Mouse (Mus musculus): ENCODE results near the gene Runx3. TPM values are rescaled to one million over a fixed set of nuclear protein-coding genes. Genes with fewer than 3 reads are reported as not detected.

Gene Runx3
- polyA plus RNA-seq, 1 experiment, result 20.8 TPM

- TF ChIP-seq CTCF (IDR thresholded peaks at IDR 0.05; ENCODE audit: control insufficient read depth, insufficient read depth, low read length) (no peak), POLR2A (IDR thresholded peaks at IDR 0.05; ENCODE audit: borderline replicate concordance, control insufficient read depth, low read depth, low read length) (no peak)
- no peak overlapping the region for H3K27ac ChIP-seq (ENCODE audit: control insufficient read depth, insufficient read depth, low read depth, low read length, poor library complexity)
- no peaks in the 10 kb centered on the region; the same call in 1 of the 2 replicates for H3K4me1 ChIP-seq (ENCODE audit: control insufficient read depth, insufficient read depth, low read length)
- WGBS, result 78% methylated on average over 6 of the region's 6 CpGs
- no peak overlapping the region for H3K4me3 ChIP-seq (replicated peaks; ENCODE audit: control insufficient read depth, low read depth, low read length)
Measured at GRCm38 (mm10) chr4:135130156-135130555, 9.7 kb downstream of the Runx3 start.

DNA sequence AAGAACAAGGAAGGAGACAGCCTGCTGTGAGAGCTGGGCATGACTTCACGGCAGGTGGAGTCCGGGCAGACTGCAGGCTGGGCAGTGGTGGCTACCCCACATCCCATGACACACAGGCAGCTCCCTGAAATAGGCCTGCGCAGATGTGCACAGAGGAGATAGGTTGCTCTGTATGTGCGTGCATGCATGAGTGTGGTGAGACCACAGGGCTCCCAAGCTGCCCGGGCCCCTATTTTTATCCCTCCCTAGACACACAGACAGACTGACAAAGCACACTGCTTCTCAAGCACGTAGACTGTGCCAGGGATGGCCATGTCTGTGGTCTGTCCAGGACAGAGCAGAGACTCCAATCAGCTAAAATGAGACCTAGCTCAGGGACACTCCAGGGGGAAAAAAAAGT is 10.7 kb downstream of the Runx3 start:
- no peak overlapping the region for H3K27ac ChIP-seq (ENCODE audit: control insufficient read depth, insufficient read depth, low read depth, low read length, poor library complexity)

DNA sequence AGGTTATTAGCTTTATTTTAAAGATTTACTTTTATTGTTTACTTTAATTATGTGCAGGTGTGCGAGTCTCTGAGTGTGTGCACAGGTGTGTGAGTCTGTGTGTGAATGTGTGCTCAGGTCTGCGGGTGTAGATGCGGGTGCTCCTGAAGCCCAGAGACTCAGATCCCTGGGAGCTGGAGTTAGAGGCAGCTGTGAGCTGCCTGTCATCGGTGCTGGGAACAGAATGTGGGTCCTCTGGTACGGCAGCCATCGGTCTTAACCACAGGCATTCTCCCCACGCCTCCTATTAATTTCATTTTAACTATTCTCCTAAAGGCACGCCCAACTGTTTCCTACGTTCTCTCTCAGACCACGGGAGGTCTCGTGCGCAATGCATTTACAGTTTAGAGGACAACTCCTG is 12.3 kb downstream of the Runx3 start:
- TF ChIP-seq CTCF (IDR thresholded peaks at IDR 0.05; ENCODE audit: control insufficient read depth, insufficient read depth, low read length) (no peak), POLR2A (IDR thresholded peaks at IDR 0.05; ENCODE audit: borderline replicate concordance, control insufficient read depth, low read depth, low read length) (no peak)
- Histone ChIP-seq H3K27ac (ENCODE audit: control insufficient read depth, insufficient read depth, low read depth, low read length, poor library complexity) (no peak overlapping the region), H3K4me1 (ENCODE audit: control insufficient read depth, insufficient read depth, low read length) (no peaks in the 10 kb centered on the region; the same call in 1 of the 2 replicates), H3K4me3 (replicated peaks; ENCODE audit: control insufficient read depth, low read depth, low read length) (no peak overlapping the region)
- 92% methylated on average over 12 of the region's 12 CpGs for WGBS

More for the DNA sequence above, 10.7 kb downstream of the Runx3 start:
- TF ChIP-seq POLR2A (IDR thresholded peaks at IDR 0.05; ENCODE audit: borderline replicate concordance, control insufficient read depth, low read depth, low read length) (no peak), CTCF (IDR thresholded peaks at IDR 0.05; ENCODE audit: control insufficient read depth, insufficient read depth, low read length) (no peak)
- Histone ChIP-seq H3K4me3 (replicated peaks; ENCODE audit: control insufficient read depth, low read depth, low read length) (no peak overlapping the region), H3K4me1 (ENCODE audit: control insufficient read depth, insufficient read depth, low read length) (no peaks in the 10 kb centered on the region; the same call in 1 of the 2 replicates)
- WGBS, result 59% methylated on average over 6 of the region's 6 CpGs

- TF ChIP-seq CTCF (IDR thresholded peaks at IDR 0.05; ENCODE audit: control insufficient read depth, insufficient read depth, low read length) (no peak), POLR2A (IDR thresholded peaks at IDR 0.05; ENCODE audit: borderline replicate concordance, control insufficient read depth, low read depth, low read length) (no peak)
- no peaks in the 10 kb centered on the region; the same call in 1 of the 2 replicates for H3K4me1 ChIP-seq (ENCODE audit: control insufficient read depth, insufficient read depth, low read length)
- H3K4me3 ChIP-seq (replicated peaks; ENCODE audit: control insufficient read depth, low read depth, low read length), result no peak overlapping the region
- whole genome bisulfite sequencing, result 67% methylated on average over 4 of the region's 4 CpGs
- H3K27ac ChIP-seq (ENCODE audit: control insufficient read depth, insufficient read depth, low read depth, low read length, poor library complexity), result no peak overlapping the region
Measured at GRCm38 (mm10) chr4:135133711-135134110, 13.3 kb downstream of the Runx3 start.

DNA sequence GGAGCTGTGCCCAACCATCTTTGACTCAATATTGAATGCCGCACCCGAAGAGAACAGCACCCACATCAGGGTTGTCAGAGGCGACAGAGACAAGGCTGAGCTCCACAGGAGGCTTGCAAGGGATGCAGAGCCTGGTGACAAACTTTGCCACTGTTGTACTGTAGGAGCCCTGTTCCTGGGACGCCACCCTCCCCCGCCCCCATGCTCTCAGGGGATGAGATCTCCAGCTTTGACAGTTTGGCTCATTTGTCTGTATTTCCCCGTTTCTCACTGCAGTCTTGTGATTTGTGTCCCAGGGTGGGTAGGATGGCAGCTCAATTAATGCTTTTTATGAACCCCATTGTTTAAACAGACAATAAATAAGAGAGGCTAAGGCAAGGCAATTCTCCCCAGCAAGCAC is 14.9 kb downstream of the Runx3 start:
- 74% methylated on average over 6 of the region's 6 CpGs for WGBS
- Histone ChIP-seq H3K27ac (ENCODE audit: control insufficient read depth, insufficient read depth, low read depth, low read length, poor library complexity) (no peak overlapping the region), H3K4me1 (ENCODE audit: control insufficient read depth, insufficient read depth, low read length) (no peaks in the 10 kb centered on the region), H3K4me3 (replicated peaks; ENCODE audit: control insufficient read depth, low read depth, low read length) (no peak overlapping the region)
- no peak for TF ChIP-seq POLR2A (IDR thresholded peaks at IDR 0.05; ENCODE audit: borderline replicate concordance, control insufficient read depth, low read depth, low read length)
- TF ChIP-seq CTCF (IDR thresholded peaks at IDR 0.05; ENCODE audit: control insufficient read depth, insufficient read depth, low read length), result no peak

- H3K27ac ChIP-seq (ENCODE audit: control insufficient read depth, insufficient read depth, low read depth, low read length, poor library complexity), result no peak overlapping the region; the same call in 1 of the 2 replicates
- H3K4me3 ChIP-seq (replicated peaks; ENCODE audit: control insufficient read depth, low read depth, low read length), result no peak overlapping the region
- no peak for TF ChIP-seq POLR2A (IDR thresholded peaks at IDR 0.05; ENCODE audit: borderline replicate concordance, control insufficient read depth, low read depth, low read length)
- TF ChIP-seq CTCF (IDR thresholded peaks at IDR 0.05; ENCODE audit: control insufficient read depth, insufficient read depth, low read length), result no peak
- WGBS, result 71% methylated on average over 8 of the region's 8 CpGs
- no peaks in the 10 kb centered on the region for H3K4me1 ChIP-seq (ENCODE audit: control insufficient read depth, insufficient read depth, low read length)
Measured at GRCm38 (mm10) chr4:135136202-135136601, 15.8 kb downstream of the Runx3 start.

DNA sequence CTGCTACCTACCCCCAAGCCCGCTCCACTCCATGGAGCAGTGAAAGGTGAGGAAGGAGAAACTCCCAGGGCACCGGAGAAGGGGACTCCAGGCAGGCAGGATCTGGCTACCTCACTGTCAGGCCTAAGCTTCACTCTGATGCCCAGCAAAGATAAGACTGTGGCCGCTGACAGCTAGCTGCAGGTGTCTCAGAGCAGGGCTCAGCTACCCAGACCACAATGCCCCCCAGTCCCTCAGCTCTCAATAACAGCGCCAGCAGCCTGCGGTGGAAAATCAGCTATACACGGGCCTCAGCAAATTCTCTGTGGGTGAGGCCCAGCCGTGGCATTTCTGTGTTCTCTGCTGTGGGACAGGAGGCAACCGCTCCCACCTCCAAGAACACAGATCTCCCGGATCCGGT is 16.2 kb downstream of the Runx3 start:
- no peak for TF ChIP-seq CTCF (IDR thresholded peaks at IDR 0.05; ENCODE audit: control insufficient read depth, insufficient read depth, low read length)
- no peak for TF ChIP-seq POLR2A (IDR thresholded peaks at IDR 0.05; ENCODE audit: borderline replicate concordance, control insufficient read depth, low read depth, low read length)
- H3K27ac ChIP-seq (ENCODE audit: control insufficient read depth, insufficient read depth, low read depth, low read length, poor library complexity), result no peak overlapping the region; the same call in 1 of the 2 replicates
- H3K4me1 ChIP-seq (ENCODE audit: control insufficient read depth, insufficient read depth, low read length), result no peaks in the 10 kb centered on the region
- WGBS, result 53% methylated on average over 10 of the region's 10 CpGs
- no peak overlapping the region for H3K4me3 ChIP-seq (replicated peaks; ENCODE audit: control insufficient read depth, low read depth, low read length)

DNA sequence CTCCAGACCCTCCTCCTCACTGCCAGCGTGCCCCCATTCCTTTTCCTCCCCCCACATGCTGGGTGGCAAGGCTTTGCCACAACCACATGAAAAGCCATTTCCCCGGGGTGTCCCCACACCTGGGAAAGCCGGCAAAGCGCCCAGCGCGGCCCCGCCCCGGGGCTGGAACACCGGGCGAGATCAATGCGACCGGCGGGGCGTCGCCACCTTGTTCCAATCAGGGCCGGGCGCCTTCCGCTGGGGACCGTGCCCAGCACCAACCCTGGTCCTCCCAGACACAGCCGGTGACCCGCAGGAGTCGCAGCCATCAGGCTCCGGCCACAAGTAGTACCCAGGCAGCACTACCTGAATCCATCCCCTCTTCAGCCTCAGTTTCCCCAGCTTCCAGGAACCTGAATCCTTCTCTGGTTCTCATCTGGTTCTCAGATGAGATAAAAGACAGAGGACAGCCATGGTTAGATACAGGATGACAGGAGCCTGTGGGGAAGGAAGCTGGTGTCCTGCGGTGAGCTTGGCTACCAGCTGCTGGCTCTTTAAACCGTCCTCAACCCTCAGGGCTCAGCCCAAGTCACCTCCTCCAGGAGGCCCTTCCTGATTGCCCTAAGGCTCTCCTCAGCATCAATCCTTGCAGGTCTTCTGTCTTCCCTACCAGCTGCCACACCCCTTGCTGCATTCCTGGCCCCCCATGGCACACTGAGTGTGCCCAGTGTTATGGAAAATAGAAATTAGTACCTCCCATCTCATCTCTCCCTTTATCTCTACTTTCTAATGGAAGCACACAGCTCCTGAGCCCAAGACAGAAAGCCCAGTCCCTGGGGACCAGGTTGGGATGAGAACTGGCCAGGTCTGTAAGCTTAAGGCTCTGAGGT is 20.4 kb downstream of the Runx3 start:
- 3% methylated on average over 25 of the region's 25 CpGs for WGBS
- TF ChIP-seq CTCF (IDR thresholded peaks at IDR 0.05; ENCODE audit: control insufficient read depth, insufficient read depth, low read length) (no peak), POLR2A (IDR thresholded peaks at IDR 0.05; ENCODE audit: borderline replicate concordance, control insufficient read depth, low read depth, low read length) (no peak)
- Histone ChIP-seq H3K4me1 (ENCODE audit: control insufficient read depth, insufficient read depth, low read length) (no peaks in the 10 kb centered on the region), H3K4me3 (replicated peaks; ENCODE audit: control insufficient read depth, low read depth, low read length) (no peak overlapping the region), H3K27ac (ENCODE audit: control insufficient read depth, insufficient read depth, low read depth, low read length, poor library complexity) (no peak overlapping the region)
